Mouse (Mus musculus) gastrocnemius, postnatal 25 days (tissue): Measurements from ENCODE around the gene Gm15085. TPM values are rescaled to one million over a fixed set of nuclear protein-coding genes. Genes with fewer than 3 reads are reported as not detected.
"Not testable (repeated sequence)": the region's sequence is repeated elsewhere in the genome, so short reads cannot be mapped to it uniquely, and the experiment has no call there.

Source experiments
- DNase-seq: peaks from one replicate; pipeline ENCODE4 v3.0.0; 2022
- long read RNA-seq, 2 experiments: library from polyadenylated mRNA; stranded (forward); transcript quantifications; one replicate each; pipeline ENCODE4 v2.0.0; 2021
- total RNA-seq, 2 experiments: library from RNA; stranded (reverse); gene quantifications; 1 replicate in 1 of 2; 2 replicates in 1 of 2; pipeline ENCODE4 v1.2.3; 2021

Gm15085 gene
- total RNA-seq, result not detected
- long read RNA-seq, experiment 1, result 0 reads
- long read RNA-seq, experiment 2, result 0 reads

- DNase-seq, result not testable (repeated sequence)
Observed at GRCm38 (mm10) chrX:149447317-149447716, at the start of gene Gm15085. Gene Gm15085, plus strand, starts transcription at chrX:149447617.

Other genes with a start within 250 kb of the Gm15085 start
- gene Gm15093, start 175.2 kb upstream of the Gm15085 start, total RNA-seq, result not detected
- gene Gm10439, start 147.0 kb downstream of the Gm15085 start, total RNA-seq, result not detected